Mouse (Mus musculus) hindbrain, embryonic 13.5 days (tissue): ENCODE results near the gene Ctsq. TPM values are rescaled to one million over a fixed set of nuclear protein-coding genes. Genes with fewer than 3 reads are reported as not detected.
"Not testable (repeated sequence)": the region's sequence is repeated elsewhere in the genome, so short reads cannot be mapped to it uniquely, and the experiment has no call there.

Source experiments
- ATAC-seq: fragments of 200-750 bp; cut with Nextera tagmentation; 2 replicates; pipeline ENCODE4 v1.8.0; 2017; ENCODE audit warnings: moderate TSS enrichment; ENCODE audit not compliant: low FRiP score
- H3K27ac ChIP-seq: fragments of 300-500 bp; sonication (generic); 2 replicates; pipeline ENCODE4 v1.5.1; 2015; ENCODE audit warnings: inconsistent platforms, mild to moderate bottlenecking, moderate library complexity
- H3K27me3 ChIP-seq: fragments of 300-500 bp; sonication (generic); 2 replicates; pipeline ENCODE4 v1.6.1; 2015; ENCODE audit warnings: mild to moderate bottlenecking, inconsistent platforms
- H3K36me3 ChIP-seq: fragments of 300-500 bp; sonication (generic); 2 replicates; pipeline ENCODE4 v1.6.1; 2015; ENCODE audit warnings: mild to moderate bottlenecking, inconsistent platforms
- H3K4me1 ChIP-seq: fragments of 300-500 bp; sonication (generic); replicated peaks from 2 replicates; pipeline ENCODE4 v1.6.1; 2015; ENCODE audit warnings: inconsistent platforms
- H3K4me2 ChIP-seq: fragments of 300-500 bp; sonication (generic); 2 replicates; pipeline ENCODE4 v1.6.1; 2015; ENCODE audit warnings: inconsistent platforms, mild to moderate bottlenecking, moderate library complexity
- H3K4me3 ChIP-seq: fragments of 300-500 bp; sonication (generic); 2 replicates; pipeline ENCODE4 v1.5.1; 2015; ENCODE audit warnings: mild to moderate bottlenecking, inconsistent platforms
- H3K9ac ChIP-seq: fragments of 300-500 bp; sonication (generic); 2 replicates; pipeline ENCODE4 v1.6.1; 2015; ENCODE audit warnings: mild to moderate bottlenecking, inconsistent platforms
- H3K9me3 ChIP-seq: fragments of 300-500 bp; sonication (generic); 2 replicates; pipeline ENCODE4 v1.6.1; 2016; ENCODE audit warnings: inconsistent platforms
- WGBS: fragments of 180-500 bp; shearing (Covaris S2); methylation state at CpG from one replicate; pipeline ENCODE4 v1.1.7; 2015; 5-methylcytosine and 5-hydroxymethylcytosine counted together
- polyA plus RNA-seq: library from polyadenylated mRNA; unstranded; fragments of >200 nt; fragmentation: Nextera tagmentation; extraction: Ambion mirVana; gene quantifications from 2 replicates; pipeline ENCODE4 v1.2.1, GENCODE M21; 2015

The Ctsq gene
- not detected in 2 replicates for polyA plus RNA-seq

- no peaks in the 10 kb centered on the region for H3K36me3 ChIP-seq
- ATAC-seq, result no peak
- no peak within 1 kb of the TSS for H3K4me3 ChIP-seq
- H3K4me2 ChIP-seq, result no peak within 1 kb of the TSS
- peaks cover 26% of the 10 kb centered on the region; the same call in 1 of the 2 replicates for H3K9me3 ChIP-seq
- no peaks in the 10 kb centered on the region for H3K27me3 ChIP-seq
- 54% methylated on average over 3 of the region's 3 CpGs for WGBS
- no peaks in the 10 kb centered on the region for H3K4me1 ChIP-seq
- no peak within 1 kb of the TSS for H3K9ac ChIP-seq
- H3K27ac ChIP-seq, result no peak within 1 kb of the TSS
Measured at GRCm38 (mm10) chr13:61040531-61040930, at the start of gene Ctsq. Ctsq (minus strand) TSS chr13:61040631.

GRCm38 (mm10) chr13:61022785-61023184 lies 17.6 kb downstream of the Ctsq start:
- Histone ChIP-seq H3K9ac (no peak overlapping the region), H3K27ac (no peak overlapping the region), H3K36me3 (no peaks in the 10 kb centered on the region), H3K9me3 (peaks cover 20% of the 10 kb centered on the region), H3K27me3 (no peaks in the 10 kb centered on the region), H3K4me2 (no peak overlapping the region), H3K4me1 (no peaks in the 10 kb centered on the region), H3K4me3 (no peak overlapping the region)
- WGBS, result 91% methylated on average over 3 of the region's 3 CpGs
- no peak for ATAC-seq

- Histone ChIP-seq H3K27ac (no peak overlapping the region), H3K9ac (no peak overlapping the region)
- 84% methylated on average over 6 of the region's 6 CpGs for WGBS
Measured at GRCm38 (mm10) chr13:61021844-61022243, 18.6 kb downstream of the Ctsq start.

GRCm38 (mm10) chr13:61010171-61010570 lies 30.3 kb downstream of the Ctsq start:
- Histone ChIP-seq H3K27me3 (no peaks in the 10 kb centered on the region), H3K4me3 (no peak overlapping the region), H3K4me2 (no peak overlapping the region), H3K4me1 (no peaks in the 10 kb centered on the region), H3K9ac (no peak overlapping the region), H3K36me3 (no peaks in the 10 kb centered on the region), H3K27ac (no peak overlapping the region), H3K9me3 (peaks cover 37% of the 10 kb centered on the region)
- no peak for ATAC-seq
- WGBS, result 77% methylated on average over 4 of the region's 4 CpGs

More at GRCm38 (mm10) chr13:61021844-61022243, 18.6 kb downstream of the Ctsq start:
- ATAC-seq, result no peak
- H3K27me3 ChIP-seq, result no peaks in the 10 kb centered on the region
- no peaks in the 10 kb centered on the region for H3K4me1 ChIP-seq
- H3K4me3 ChIP-seq, result no peak overlapping the region
- no peak overlapping the region for H3K4me2 ChIP-seq
- peaks cover 19% of the 10 kb centered on the region for H3K9me3 ChIP-seq
- no peaks in the 10 kb centered on the region for H3K36me3 ChIP-seq

- no peaks in the 10 kb centered on the region for H3K27me3 ChIP-seq
- no peak for ATAC-seq
- no peak within 1 kb of the TSS for H3K4me3 ChIP-seq
- WGBS, result 84% methylated on average over 3 of the region's 3 CpGs
- H3K4me2 ChIP-seq, result no peak within 1 kb of the TSS
- H3K4me1 ChIP-seq, result no peaks in the 10 kb centered on the region
- H3K36me3 ChIP-seq, result no peaks in the 10 kb centered on the region
- H3K27ac ChIP-seq, result no peak within 1 kb of the TSS
- H3K9ac ChIP-seq, result no peak within 1 kb of the TSS
- peaks cover 37% of the 10 kb centered on the region for H3K9me3 ChIP-seq
Measured at GRCm38 (mm10) chr13:61005859-61006258, 34.6 kb downstream of the Ctsq start, which contains the start of gene Ctsj. Ctsj (minus strand) TSS chr13:61005959.

- Histone ChIP-seq H3K36me3 (no peaks in the 10 kb centered on the region), H3K9ac (no peak overlapping the region), H3K27ac (no peak overlapping the region), H3K9me3 (peaks cover 22% of the 10 kb centered on the region; the same call in 1 of the 2 replicates), H3K4me1 (no peaks in the 10 kb centered on the region), H3K4me2 (no peak overlapping the region), H3K4me3 (no peak overlapping the region), H3K27me3 (no peaks in the 10 kb centered on the region)
- no peak for ATAC-seq
- WGBS, result 67% methylated on average over 2 of the region's 2 CpGs
Measured at GRCm38 (mm10) chr13:60997600-60997999, 42.8 kb downstream of the Ctsq start.

- H3K4me3 ChIP-seq, H3K9ac ChIP-seq, H3K4me2 ChIP-seq, H3K27me3 ChIP-seq, H3K36me3 ChIP-seq, H3K4me1 ChIP-seq, ATAC-seq, H3K27ac ChIP-seq, H3K9me3 ChIP-seq: not testable (repeated sequence)
- WGBS, result 82% methylated on average over 5 of the region's 5 CpGs
Measured at GRCm38 (mm10) chr13:60986915-60987314, 53.5 kb downstream of the Ctsq start.

Other genes with a start within 250 kb of the Ctsq start
- gene Ctsll3, start 237.8 kb downstream of the Ctsq start, polyA plus RNA-seq, result not detected in 2 replicates
- gene 4930486L24Rik, start 176.2 kb downstream of the Ctsq start, polyA plus RNA-seq, result not detected in 2 replicates
- gene Gm49392, start 143.7 kb downstream of the Ctsq start, polyA plus RNA-seq, result 0.18 and 0.39 TPM in 2 replicates
- 1.7 and 2.5 TPM in 2 replicates for gene Ctla2b, start 143.2 kb downstream of the Ctsq start, polyA plus RNA-seq
- gene Tpbpb, start 135.8 kb downstream of the Ctsq start, polyA plus RNA-seq, result not detected in 2 replicates
- not detected in 2 replicates for gene Gm49393, start 105.0 kb downstream of the Ctsq start, polyA plus RNA-seq
- 0.28 and 1.1 TPM in 2 replicates for gene Gm49391, start 104.1 kb downstream of the Ctsq start, polyA plus RNA-seq
- 14.1 and 17.5 TPM in 2 replicates for gene Ctla2a, start 104.0 kb downstream of the Ctsq start, polyA plus RNA-seq
- not detected in 2 replicates for gene Tpbpa, start 98.6 kb downstream of the Ctsq start, polyA plus RNA-seq
- not detected in 2 replicates for gene Ctsj, start 34.7 kb downstream of the Ctsq start, polyA plus RNA-seq
- gene Ctsr, start 123.6 kb upstream of the Ctsq start, polyA plus RNA-seq, result not detected in 2 replicates
- gene Cts6, start 162.8 kb upstream of the Ctsq start, polyA plus RNA-seq, result not detected in 2 replicates
- not detected in 2 replicates for gene Cts8, start 214.7 kb upstream of the Ctsq start, polyA plus RNA-seq
- gene Gm49398, start 248.2 kb upstream of the Ctsq start, polyA plus RNA-seq, result not detected in 2 replicates